Mouse (Mus musculus): ENCODE measurements around the gene Pde7b.
A peak's percentile ranks its signal among the peaks of the same experiment; 100 is the strongest.

Gene Pde7b

GRCm38 (mm10) chr10:20361542-20362449 is 363.1 kb downstream of the Pde7b start:
- peak; percentile 20 for DNase-seq (ENCODE audit: low spot score)

DNA sequence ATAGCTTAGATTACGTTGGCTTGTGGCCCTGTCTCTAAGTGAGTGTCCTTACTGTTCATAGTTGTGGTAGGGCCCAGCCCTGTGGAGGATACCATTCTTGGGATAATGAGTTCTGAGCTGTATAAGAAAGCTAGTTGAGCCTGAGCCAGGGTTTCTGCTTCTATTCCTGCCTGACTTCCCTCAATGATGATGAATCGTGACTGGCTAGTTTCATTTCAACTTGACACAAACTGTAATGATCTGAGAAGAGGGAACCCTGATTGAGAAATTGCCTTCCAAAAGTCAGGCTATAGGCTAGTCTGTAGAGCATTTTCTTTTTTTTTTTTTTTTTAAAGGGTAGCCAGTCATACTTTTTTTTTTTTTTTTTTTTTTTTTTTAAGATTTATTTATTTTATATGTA is 376.0 kb downstream of the Pde7b start:
- no peak for DNase-seq (ENCODE audit: low spot score)
